Mouse (Mus musculus): ENCODE measurements around the gene Camk1g. TPM values are rescaled to one million over a fixed set of nuclear protein-coding genes. Genes with fewer than 3 reads are reported as not detected.

Camk1g gene
- polyA plus RNA-seq, 1 experiment from 2014 or later: 44.2 TPM

DNA sequence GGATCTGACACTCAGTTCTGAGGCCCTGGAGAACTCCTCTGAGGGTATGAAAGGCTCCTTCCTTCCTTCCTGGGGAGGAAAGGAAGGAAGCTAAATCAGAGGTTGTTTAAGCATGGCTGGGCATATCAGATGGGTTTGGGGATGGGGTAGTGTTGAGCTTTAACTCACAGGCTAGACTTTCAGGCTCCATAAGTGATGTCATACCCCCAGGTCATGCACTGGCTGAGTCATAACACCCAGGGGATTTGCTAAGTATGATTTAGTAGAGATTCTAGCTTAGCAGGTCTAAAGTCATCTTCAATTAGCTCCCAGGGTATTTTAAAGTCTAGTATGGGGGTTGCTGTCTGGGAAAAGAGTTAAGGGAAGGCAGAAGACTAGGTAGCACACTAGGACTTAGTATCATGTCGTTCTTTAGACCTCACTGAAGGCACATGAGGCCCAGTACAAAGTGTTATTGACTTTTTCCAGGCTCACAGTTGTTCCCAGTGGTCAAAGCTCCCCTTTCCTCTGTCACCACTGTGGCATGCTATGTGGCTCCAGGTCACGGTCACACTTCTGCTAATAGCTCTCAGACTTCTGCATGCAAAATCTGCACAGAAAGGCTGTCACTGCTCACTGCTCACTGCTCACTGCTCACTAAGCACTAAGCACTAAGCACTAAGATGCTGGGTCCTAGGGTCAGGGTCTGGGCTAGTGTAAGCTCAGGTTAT is 28.8 kb upstream of the Camk1g start:
- Histone ChIP-seq H3K9ac (ENCODE audit: low read depth, low read length) (no peak overlapping the region), H3K4me3 (ENCODE audit: low read length) (no peak overlapping the region), H3K36me3 (ENCODE audit: control insufficient read depth, insufficient read depth, low read length) (no peaks in the 10 kb centered on the region), H3K4me2 (ENCODE audit: low read length) (no peak overlapping the region), H3K27me3 (replicated peaks; ENCODE audit: control insufficient read depth, insufficient read depth, low read length) (no peaks in the 10 kb centered on the region), H3K9me3 (ENCODE audit: control insufficient read depth, low read length) (no peaks in the 10 kb centered on the region), H3K27ac (ENCODE audit: low read depth, low read length) (no peak overlapping the region), H3K4me1 (ENCODE audit: control insufficient read depth, insufficient read depth, low read depth, low read length) (no peaks in the 10 kb centered on the region; the same call in 1 of the 2 replicates)
- WGBS: 65% methylated on average over 2 of the region's 2 CpGs
- ATAC-seq: no peak

DNA sequence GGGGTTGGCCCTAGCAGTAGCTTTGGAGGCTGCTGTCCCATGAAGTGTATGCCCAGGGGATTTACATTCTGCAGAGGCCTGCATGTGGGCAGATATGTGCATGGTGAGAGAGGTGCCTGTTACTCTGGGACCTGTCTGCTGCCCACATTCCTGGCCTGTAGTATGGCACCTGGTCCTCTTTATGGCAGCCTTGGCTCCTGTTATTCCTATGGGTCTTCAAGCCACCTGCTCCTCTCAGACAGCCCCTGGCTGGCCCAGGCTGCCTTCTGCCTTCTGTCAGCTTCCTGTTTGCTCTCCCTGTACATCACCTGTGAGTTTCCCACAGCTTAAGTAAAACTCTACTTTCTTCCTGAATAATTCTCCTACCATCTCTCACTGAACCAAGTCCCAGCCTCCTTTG is 27.0 kb upstream of the Camk1g start:
- peak; percentile 37; the same call in 1 of the 2 replicates for ATAC-seq
- H3K27ac ChIP-seq (ENCODE audit: low read depth, low read length): no peak overlapping the region
- no peak overlapping the region for H3K4me3 ChIP-seq (ENCODE audit: low read length)
- no peaks in the 10 kb centered on the region for H3K27me3 ChIP-seq (replicated peaks; ENCODE audit: control insufficient read depth, insufficient read depth, low read length)
- no peaks in the 10 kb centered on the region for H3K9me3 ChIP-seq (ENCODE audit: control insufficient read depth, low read length)
- no peaks in the 10 kb centered on the region for H3K36me3 ChIP-seq (ENCODE audit: control insufficient read depth, insufficient read depth, low read length)
- H3K4me1 ChIP-seq (ENCODE audit: control insufficient read depth, insufficient read depth, low read depth, low read length): no peaks in the 10 kb centered on the region; the same call in 1 of the 2 replicates
- H3K4me2 ChIP-seq (ENCODE audit: low read length): no peak overlapping the region
- H3K9ac ChIP-seq (ENCODE audit: low read depth, low read length): no peak overlapping the region

DNA sequence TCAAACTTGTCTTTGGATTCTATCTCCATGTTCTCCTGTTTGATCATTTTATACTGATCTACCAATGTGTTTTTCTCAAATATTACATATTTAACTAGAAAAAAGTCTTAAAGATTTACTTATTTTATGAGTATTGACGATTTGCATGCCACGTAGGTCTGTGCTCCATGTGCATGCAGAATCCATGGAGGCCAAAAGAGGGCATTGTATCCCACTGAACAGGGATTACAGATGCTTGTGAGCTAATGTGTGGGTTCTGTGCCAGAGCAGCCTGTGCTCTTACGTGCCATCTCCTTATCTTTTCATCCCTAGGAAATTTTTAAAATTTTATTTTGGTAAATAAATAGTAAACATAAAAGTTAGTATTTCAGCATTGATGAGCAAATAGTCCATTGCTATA is 22.2 kb upstream of the Camk1g start:
- H3K27ac ChIP-seq (ENCODE audit: low read depth, low read length): no peak overlapping the region
- H3K4me1 ChIP-seq (ENCODE audit: control insufficient read depth, insufficient read depth, low read depth, low read length): peaks cover 11% of the 10 kb centered on the region; the same call in 1 of the 2 replicates
- WGBS: 86% methylated on average over 3 of the region's 3 CpGs
- ATAC-seq: no peak
- H3K4me3 ChIP-seq (ENCODE audit: low read length): no peak overlapping the region
- no peaks in the 10 kb centered on the region for H3K36me3 ChIP-seq (ENCODE audit: control insufficient read depth, insufficient read depth, low read length)
- H3K27me3 ChIP-seq (replicated peaks; ENCODE audit: control insufficient read depth, insufficient read depth, low read length): no peaks in the 10 kb centered on the region
- no peak overlapping the region for H3K9ac ChIP-seq (ENCODE audit: low read depth, low read length)
- no peaks in the 10 kb centered on the region for H3K9me3 ChIP-seq (ENCODE audit: control insufficient read depth, low read length)
- no peak overlapping the region for H3K4me2 ChIP-seq (ENCODE audit: low read length)

DNA sequence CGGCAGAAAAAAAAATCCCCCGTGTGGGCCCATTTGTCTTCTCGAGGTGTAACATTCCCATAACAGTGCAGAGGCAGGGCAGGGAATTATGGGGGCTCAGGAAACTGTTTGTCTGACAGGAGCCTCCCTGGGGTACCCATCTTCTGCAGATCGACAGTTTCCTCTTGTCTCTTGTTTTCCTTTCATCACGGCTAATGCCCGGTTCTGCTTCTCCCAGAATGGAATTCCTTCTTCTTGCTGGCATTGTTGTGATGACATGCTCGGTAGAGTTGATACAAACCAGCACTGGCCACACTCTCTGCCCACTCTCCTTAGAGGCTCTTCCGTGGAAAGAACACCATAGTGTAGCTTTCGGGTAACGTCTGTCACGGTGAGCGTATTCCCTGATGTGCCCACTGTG is 19.9 kb upstream of the Camk1g start:
- Histone ChIP-seq H3K9ac (ENCODE audit: low read depth, low read length) (no peak overlapping the region), H3K9me3 (ENCODE audit: control insufficient read depth, low read length) (no peaks in the 10 kb centered on the region), H3K4me1 (ENCODE audit: control insufficient read depth, insufficient read depth, low read depth, low read length) (peaks cover 22% of the 10 kb centered on the region), H3K27me3 (replicated peaks; ENCODE audit: control insufficient read depth, insufficient read depth, low read length) (no peaks in the 10 kb centered on the region), H3K4me3 (ENCODE audit: low read length) (no peak overlapping the region), H3K36me3 (ENCODE audit: control insufficient read depth, insufficient read depth, low read length) (no peaks in the 10 kb centered on the region), H3K4me2 (ENCODE audit: low read length) (no peak overlapping the region), H3K27ac (ENCODE audit: low read depth, low read length) (no peak overlapping the region; the same call in 1 of the 2 replicates)
- WGBS: 30% methylated on average over 12 of the region's 12 CpGs
- no peak for ATAC-seq

DNA sequence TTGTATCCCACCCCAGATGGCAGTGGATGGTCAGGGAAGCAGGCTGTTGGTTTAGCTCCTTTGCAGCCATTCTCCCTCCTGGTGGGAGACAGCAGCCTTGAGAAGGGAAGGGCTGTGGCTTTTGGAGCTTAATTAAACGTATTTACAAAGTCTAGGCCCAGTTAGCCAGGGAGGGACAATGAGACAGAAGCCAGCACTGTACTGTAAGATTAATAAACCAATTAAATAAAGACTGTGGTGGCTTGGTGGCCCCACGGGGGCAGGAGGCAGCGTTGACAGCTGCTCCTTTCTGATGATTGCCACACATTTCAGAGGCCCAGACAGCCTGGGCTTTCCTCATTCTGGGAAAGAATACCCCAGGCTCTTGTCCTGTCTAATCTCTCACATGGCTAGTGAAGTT is 19.4 kb upstream of the Camk1g start:
- H3K4me3 ChIP-seq (ENCODE audit: low read length): no peak overlapping the region
- WGBS: 3% methylated on average over 3 of the region's 3 CpGs
- no peak overlapping the region for H3K4me2 ChIP-seq (ENCODE audit: low read length)
- no peaks in the 10 kb centered on the region for H3K36me3 ChIP-seq (ENCODE audit: control insufficient read depth, insufficient read depth, low read length)
- H3K9ac ChIP-seq (ENCODE audit: low read depth, low read length): no peak overlapping the region
- H3K27ac ChIP-seq (ENCODE audit: low read depth, low read length): no peak overlapping the region
- H3K27me3 ChIP-seq (replicated peaks; ENCODE audit: control insufficient read depth, insufficient read depth, low read length): no peaks in the 10 kb centered on the region
- no peaks in the 10 kb centered on the region for H3K9me3 ChIP-seq (ENCODE audit: control insufficient read depth, low read length)
- peak; percentile 68 for ATAC-seq
- peaks cover 22% of the 10 kb centered on the region for H3K4me1 ChIP-seq (ENCODE audit: control insufficient read depth, insufficient read depth, low read depth, low read length)

DNA sequence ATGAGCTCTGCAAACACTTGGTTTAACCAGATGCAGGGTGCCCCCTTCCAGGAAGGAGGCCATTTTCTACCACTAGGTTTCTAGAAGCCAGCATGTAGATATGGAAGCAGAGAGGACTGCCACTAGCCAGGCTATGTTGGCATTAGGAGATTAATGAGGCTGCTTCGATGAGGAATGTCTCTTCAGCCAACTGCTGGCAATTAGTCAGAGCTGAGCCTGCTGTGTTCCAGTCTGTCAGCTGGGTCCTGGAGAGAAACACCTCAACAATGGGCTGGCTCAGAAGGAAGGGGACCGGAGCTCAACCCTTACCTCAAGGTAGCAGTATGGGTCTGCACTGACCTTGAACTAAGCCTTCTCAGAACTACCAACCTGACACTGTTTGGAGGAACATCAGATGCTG is 17.1 kb upstream of the Camk1g start:
- Histone ChIP-seq H3K27me3 (replicated peaks; ENCODE audit: control insufficient read depth, insufficient read depth, low read length) (no peaks in the 10 kb centered on the region), H3K27ac (ENCODE audit: low read depth, low read length) (no peak overlapping the region), H3K4me3 (ENCODE audit: low read length) (no peak overlapping the region), H3K4me1 (ENCODE audit: control insufficient read depth, insufficient read depth, low read depth, low read length) (peaks cover 25% of the 10 kb centered on the region), H3K36me3 (ENCODE audit: control insufficient read depth, insufficient read depth, low read length) (no peaks in the 10 kb centered on the region), H3K9ac (ENCODE audit: low read depth, low read length) (no peak overlapping the region), H3K9me3 (ENCODE audit: control insufficient read depth, low read length) (no peaks in the 10 kb centered on the region), H3K4me2 (ENCODE audit: low read length) (no peak overlapping the region)
- WGBS: 41% methylated on average over 2 of the region's 2 CpGs
- ATAC-seq: no peak

DNA sequence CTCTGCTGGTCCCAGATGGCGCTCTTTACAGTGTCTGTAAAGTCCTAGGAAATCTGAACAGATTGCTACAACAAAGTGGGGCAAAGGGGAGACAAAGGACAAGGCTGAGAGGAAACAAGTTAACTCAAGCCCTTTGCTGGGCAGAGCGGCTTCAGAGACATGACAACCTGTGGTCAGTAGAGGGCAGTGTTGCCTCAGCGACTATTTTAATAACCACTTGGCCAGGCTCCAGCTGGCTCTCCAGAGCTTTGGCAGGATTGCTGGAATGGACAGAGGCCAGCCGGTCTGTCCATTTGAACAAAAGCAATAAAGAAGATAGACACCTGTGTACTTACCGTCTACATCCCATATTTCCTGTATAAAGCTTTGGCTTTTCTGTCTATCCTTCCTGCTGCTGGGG is 16.0 kb upstream of the Camk1g start:
- peak overlapping the region; percentile 48; the same call in 1 of the 2 replicates for H3K27ac ChIP-seq (ENCODE audit: low read depth, low read length)
- peaks cover 31% of the 10 kb centered on the region for H3K4me1 ChIP-seq (ENCODE audit: control insufficient read depth, insufficient read depth, low read depth, low read length)
- no peaks in the 10 kb centered on the region for H3K27me3 ChIP-seq (replicated peaks; ENCODE audit: control insufficient read depth, insufficient read depth, low read length)
- ATAC-seq: peak; percentile 28
- no peaks in the 10 kb centered on the region for H3K9me3 ChIP-seq (ENCODE audit: control insufficient read depth, low read length)
- no peak overlapping the region for H3K4me3 ChIP-seq (ENCODE audit: low read length)
- no peak overlapping the region for H3K4me2 ChIP-seq (ENCODE audit: low read length)
- H3K36me3 ChIP-seq (ENCODE audit: control insufficient read depth, insufficient read depth, low read length): no peaks in the 10 kb centered on the region
- 2% methylated on average over 5 of the region's 5 CpGs for WGBS
- no peak overlapping the region for H3K9ac ChIP-seq (ENCODE audit: low read depth, low read length)

DNA sequence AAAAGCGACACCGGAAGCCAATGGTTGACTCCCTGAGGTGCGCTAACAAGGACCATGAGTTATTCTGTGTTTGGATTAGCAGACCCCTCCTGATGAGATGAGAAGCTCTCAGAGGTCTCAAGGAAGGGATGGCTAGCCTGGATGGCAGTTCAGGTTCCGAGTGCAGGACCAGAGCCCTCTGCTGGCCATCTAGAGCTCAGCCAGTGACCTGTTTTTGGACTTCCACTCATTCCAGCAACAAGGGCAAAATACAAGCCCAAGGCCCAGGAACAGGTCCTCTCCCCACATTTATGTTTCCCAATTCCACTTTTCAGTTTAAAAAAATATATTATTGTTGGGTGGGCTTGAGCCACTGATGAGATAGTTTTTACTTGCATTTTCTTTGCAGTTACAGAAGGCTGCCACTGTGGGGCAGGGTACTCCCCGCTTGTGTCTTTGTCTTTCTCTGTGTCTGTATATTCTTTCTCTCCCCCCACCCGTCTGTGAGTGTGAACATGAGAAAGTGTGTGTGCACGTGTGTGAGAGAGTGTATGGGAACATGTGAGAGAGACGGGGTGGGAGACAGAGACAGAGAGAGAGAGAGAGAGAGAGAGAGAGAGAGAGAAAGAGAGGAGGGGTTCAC is 12.9 kb upstream of the Camk1g start:
- no peaks in the 10 kb centered on the region for H3K9me3 ChIP-seq (ENCODE audit: control insufficient read depth, low read length)
- H3K27ac ChIP-seq (ENCODE audit: low read depth, low read length): no peak overlapping the region
- peak overlapping the region; percentile 37 for H3K4me2 ChIP-seq (ENCODE audit: low read length)
- no peaks in the 10 kb centered on the region for H3K36me3 ChIP-seq (ENCODE audit: control insufficient read depth, insufficient read depth, low read length)
- WGBS: 9% methylated on average over 8 of the region's 8 CpGs
- 0 out of 2 replicates have a peak, but pooled peaks have one; percentile 15 for ATAC-seq
- peak overlapping the region; percentile 5; the same call in 1 of the 2 replicates for H3K4me3 ChIP-seq (ENCODE audit: low read length)
- H3K9ac ChIP-seq (ENCODE audit: low read depth, low read length): peak overlapping the region; percentile 10; the same call in 1 of the 2 replicates
- H3K27me3 ChIP-seq (replicated peaks; ENCODE audit: control insufficient read depth, insufficient read depth, low read length): no peaks in the 10 kb centered on the region
- H3K4me1 ChIP-seq (ENCODE audit: control insufficient read depth, insufficient read depth, low read depth, low read length): peaks cover 21% of the 10 kb centered on the region

DNA sequence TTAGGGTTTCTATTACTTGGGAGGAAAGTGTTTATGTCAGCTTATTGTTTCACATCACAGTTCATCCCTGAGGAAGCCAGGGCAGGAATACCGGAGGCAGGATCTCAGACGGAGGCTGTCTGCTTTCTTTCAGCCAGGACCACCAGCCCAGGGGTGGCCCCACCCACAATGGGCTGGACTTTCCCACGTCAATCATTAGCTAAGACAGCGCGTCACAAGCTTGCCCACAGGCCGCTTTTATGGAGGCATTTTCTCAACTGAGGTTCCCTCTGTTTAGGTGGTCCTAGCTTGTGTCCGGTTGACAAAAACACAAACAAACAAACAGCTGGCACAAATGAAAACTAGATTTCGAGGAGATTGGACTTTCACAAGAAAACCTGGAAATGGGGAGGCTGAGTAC is 12.3 kb upstream of the Camk1g start:
- Histone ChIP-seq H3K4me3 (ENCODE audit: low read length) (peak overlapping the region; percentile 5; the same call in 1 of the 2 replicates), H3K27ac (ENCODE audit: low read depth, low read length) (no peak overlapping the region; the same call in 1 of the 2 replicates), H3K4me2 (ENCODE audit: low read length) (peak overlapping the region; percentile 37), H3K27me3 (replicated peaks; ENCODE audit: control insufficient read depth, insufficient read depth, low read length) (no peaks in the 10 kb centered on the region), H3K4me1 (ENCODE audit: control insufficient read depth, insufficient read depth, low read depth, low read length) (peaks cover 21% of the 10 kb centered on the region), H3K9ac (ENCODE audit: low read depth, low read length) (peak overlapping the region; percentile 3; the same call in 1 of the 2 replicates), H3K36me3 (ENCODE audit: control insufficient read depth, insufficient read depth, low read length) (no peaks in the 10 kb centered on the region), H3K9me3 (ENCODE audit: control insufficient read depth, low read length) (no peaks in the 10 kb centered on the region)
- ATAC-seq: peak; percentile 53
- 2% methylated on average over 8 of the region's 8 CpGs for WGBS

Data from hindbrain, embryonic 16.5 days (tissue).